Mouse (Mus musculus): ENCODE results near the gene Foxp1. TPM values are rescaled to one million over a fixed set of nuclear protein-coding genes. Genes with fewer than 3 reads are reported as not detected.

Gene Foxp1
- polyA plus RNA-seq, 1 experiment from 2014 or later: 38.0 TPM

- Histone ChIP-seq H3K36me3 (ENCODE audit: insufficient read depth, low read length) (no peaks in the 10 kb centered on the region), H3K27ac (no peak overlapping the region), H3K4me3 (replicated peaks; ENCODE audit: low read depth, low read length) (no peak overlapping the region), H3K9ac (ENCODE audit: low read depth, low read length) (no peak overlapping the region), H3K4me2 (ENCODE audit: low read length) (no peak overlapping the region), H3K4me1 (replicated peaks; ENCODE audit: insufficient read depth, low read length) (no peaks in the 10 kb centered on the region), H3K27me3 (ENCODE audit: insufficient read depth, low read length) (no peaks in the 10 kb centered on the region), H3K9me3 (replicated peaks; ENCODE audit: low read length) (no peaks in the 10 kb centered on the region)
- 63% methylated on average over 5 of the region's 5 CpGs for WGBS
- no peak for TF ChIP-seq CTCF (IDR thresholded peaks at IDR 0.05; ENCODE audit: low read depth)
- ATAC-seq (replicated peaks; ENCODE audit: low FRiP score, low read depth) (no peak), DNase-seq (ENCODE audit: low spot score) (no peak)
Observed at GRCm38 (mm10) chr6:99350156-99350555, 172.4 kb downstream of the Foxp1 start.

GRCm38 (mm10) chr6:99347836-99348235, 174.7 kb downstream of the Foxp1 start:
- TF ChIP-seq CTCF (IDR thresholded peaks at IDR 0.05; ENCODE audit: low read depth): no peak
- Histone ChIP-seq H3K27me3 (ENCODE audit: insufficient read depth, low read length) (no peaks in the 10 kb centered on the region), H3K9ac (ENCODE audit: low read depth, low read length) (no peak overlapping the region), H3K4me3 (replicated peaks; ENCODE audit: low read depth, low read length) (no peak overlapping the region), H3K4me2 (ENCODE audit: low read length) (no peak overlapping the region), H3K36me3 (ENCODE audit: insufficient read depth, low read length) (no peaks in the 10 kb centered on the region), H3K27ac (no peak overlapping the region), H3K4me1 (replicated peaks; ENCODE audit: insufficient read depth, low read length) (no peaks in the 10 kb centered on the region), H3K9me3 (replicated peaks; ENCODE audit: low read length) (no peaks in the 10 kb centered on the region)
- whole genome bisulfite sequencing: 45% methylated on average over 10 of the region's 10 CpGs
- no peak for ATAC-seq (replicated peaks; ENCODE audit: low FRiP score, low read depth)
- DNase-seq (ENCODE audit: low spot score): no peak

GRCm38 (mm10) chr6:99344966-99345365, 177.6 kb downstream of the Foxp1 start:
- no peak for TF ChIP-seq CTCF (IDR thresholded peaks at IDR 0.05; ENCODE audit: low read depth)
- ATAC-seq (replicated peaks; ENCODE audit: low FRiP score, low read depth): no peak
- 98% methylated on average over 7 of the region's 7 CpGs for WGBS

GRCm38 (mm10) chr6:99344357-99344756, 178.2 kb downstream of the Foxp1 start:
- H3K4me2 ChIP-seq (ENCODE audit: low read length): no peak overlapping the region
- no peak overlapping the region for H3K4me3 ChIP-seq (replicated peaks; ENCODE audit: low read depth, low read length)
- H3K27ac ChIP-seq: no peak overlapping the region
- ATAC-seq (replicated peaks; ENCODE audit: low FRiP score, low read depth): no peak
- H3K9ac ChIP-seq (ENCODE audit: low read depth, low read length): no peak overlapping the region
- no peaks in the 10 kb centered on the region for H3K9me3 ChIP-seq (replicated peaks; ENCODE audit: low read length)
- WGBS: 82% methylated on average over 3 of the region's 3 CpGs
- no peak for TF ChIP-seq CTCF (IDR thresholded peaks at IDR 0.05; ENCODE audit: low read depth)
- H3K27me3 ChIP-seq (ENCODE audit: insufficient read depth, low read length): no peaks in the 10 kb centered on the region
- no peaks in the 10 kb centered on the region for H3K4me1 ChIP-seq (replicated peaks; ENCODE audit: insufficient read depth, low read length)
- no peak for DNase-seq (ENCODE audit: low spot score)
- H3K36me3 ChIP-seq (ENCODE audit: insufficient read depth, low read length): no peaks in the 10 kb centered on the region

More at GRCm38 (mm10) chr6:99344966-99345365, 177.6 kb downstream of the Foxp1 start:
- H3K9ac ChIP-seq (ENCODE audit: low read depth, low read length): no peak overlapping the region
- H3K27me3 ChIP-seq (ENCODE audit: insufficient read depth, low read length): no peaks in the 10 kb centered on the region
- no peaks in the 10 kb centered on the region for H3K4me1 ChIP-seq (replicated peaks; ENCODE audit: insufficient read depth, low read length)
- H3K4me3 ChIP-seq (replicated peaks; ENCODE audit: low read depth, low read length): no peak overlapping the region
- no peak for DNase-seq (ENCODE audit: low spot score)
- no peaks in the 10 kb centered on the region for H3K9me3 ChIP-seq (replicated peaks; ENCODE audit: low read length)
- no peak overlapping the region for H3K27ac ChIP-seq
- no peaks in the 10 kb centered on the region for H3K36me3 ChIP-seq (ENCODE audit: insufficient read depth, low read length)
- no peak overlapping the region for H3K4me2 ChIP-seq (ENCODE audit: low read length)

- Histone ChIP-seq H3K4me3 (replicated peaks; ENCODE audit: low read depth, low read length) (no peak overlapping the region), H3K36me3 (ENCODE audit: insufficient read depth, low read length) (no peaks in the 10 kb centered on the region), H3K27me3 (ENCODE audit: insufficient read depth, low read length) (no peaks in the 10 kb centered on the region), H3K4me1 (replicated peaks; ENCODE audit: insufficient read depth, low read length) (no peaks in the 10 kb centered on the region), H3K9me3 (replicated peaks; ENCODE audit: low read length) (no peaks in the 10 kb centered on the region), H3K9ac (ENCODE audit: low read depth, low read length) (no peak overlapping the region), H3K27ac (no peak overlapping the region), H3K4me2 (ENCODE audit: low read length) (no peak overlapping the region)
- WGBS: 90% methylated on average over 3 of the region's 3 CpGs
- no peak for DNase-seq (ENCODE audit: low spot score)
- no peak for ATAC-seq (replicated peaks; ENCODE audit: low FRiP score, low read depth)
- TF ChIP-seq CTCF (IDR thresholded peaks at IDR 0.05; ENCODE audit: low read depth): no peak
Observed at GRCm38 (mm10) chr6:99343815-99344214, 178.7 kb downstream of the Foxp1 start.

- 93% methylated on average over 3 of the region's 3 CpGs for WGBS
- no peak for ATAC-seq (replicated peaks; ENCODE audit: low FRiP score, low read depth)
- Histone ChIP-seq H3K4me2 (ENCODE audit: low read length) (no peak overlapping the region), H3K9me3 (replicated peaks; ENCODE audit: low read length) (no peaks in the 10 kb centered on the region), H3K27ac (no peak overlapping the region), H3K4me1 (replicated peaks; ENCODE audit: insufficient read depth, low read length) (peaks cover 7% of the 10 kb centered on the region; the same call in 1 of the 2 replicates), H3K27me3 (ENCODE audit: insufficient read depth, low read length) (no peaks in the 10 kb centered on the region), H3K4me3 (replicated peaks; ENCODE audit: low read depth, low read length) (no peak overlapping the region), H3K9ac (ENCODE audit: low read depth, low read length) (no peak overlapping the region), H3K36me3 (ENCODE audit: insufficient read depth, low read length) (no peaks in the 10 kb centered on the region)
- no peak for TF ChIP-seq CTCF (IDR thresholded peaks at IDR 0.05; ENCODE audit: low read depth)
- no peak for DNase-seq (ENCODE audit: low spot score)
Observed at GRCm38 (mm10) chr6:99342416-99342815, 180.1 kb downstream of the Foxp1 start.

GRCm38 (mm10) chr6:99340902-99341301, 181.6 kb downstream of the Foxp1 start:
- no peak overlapping the region for H3K4me2 ChIP-seq (ENCODE audit: low read length)
- DNase-seq (ENCODE audit: low spot score) (no peak), ATAC-seq (replicated peaks; ENCODE audit: low FRiP score, low read depth) (no peak)
- peaks cover 13% of the 10 kb centered on the region; the same call in 1 of the 2 replicates for H3K4me1 ChIP-seq (replicated peaks; ENCODE audit: insufficient read depth, low read length)
- TF ChIP-seq CTCF (IDR thresholded peaks at IDR 0.05; ENCODE audit: low read depth): no peak
- H3K9me3 ChIP-seq (replicated peaks; ENCODE audit: low read length): no peaks in the 10 kb centered on the region
- 90% methylated on average over 4 of the region's 4 CpGs for WGBS
- no peaks in the 10 kb centered on the region for H3K27me3 ChIP-seq (ENCODE audit: insufficient read depth, low read length)
- H3K36me3 ChIP-seq (ENCODE audit: insufficient read depth, low read length): no peaks in the 10 kb centered on the region
- H3K9ac ChIP-seq (ENCODE audit: low read depth, low read length): no peak overlapping the region
- no peak overlapping the region for H3K27ac ChIP-seq
- H3K4me3 ChIP-seq (replicated peaks; ENCODE audit: low read depth, low read length): no peak overlapping the region
